8 mouse cellular contexts compared by ENCODE assay signal in genomic region chr7:66661572-66661971, GRCm38 (mm10). TPM values are rescaled to one million over a fixed set of nuclear protein-coding genes. Genes with fewer than 3 reads are reported as not detected.
DNase-seq lines count a peak whose midpoint lies in the region; ATAC-seq and TF ChIP-seq lines count a peak whose summit lies in the region.

No protein-coding gene starts in this region.

- H3ac ChIP-seq in C2C12 (ENCODE audit: control insufficient read depth, insufficient read length, low read depth), result no peak overlapping the region

- H3K9me3 ChIP-seq in embryonic facial prominence, embryonic 15.5 days (replicated peaks), result no peaks in the 10 kb centered on the region
- H3K9me3 ChIP-seq in limb, embryonic 15.5 days, result no peaks in the 10 kb centered on the region

- no peaks in the 10 kb centered on the region for H3K79me3 ChIP-seq in C2C12 (ENCODE audit: low read depth)

- H3K4me2 ChIP-seq in embryonic facial prominence, embryonic 15.5 days (replicated peaks), result peak overlapping the region; percentile 42
- H3K4me2 ChIP-seq in limb, embryonic 15.5 days, result peak overlapping the region; percentile 29; the same call in 1 of the 2 replicates

- WGBS in bone marrow, adult 2 months, result 9% methylated on average over 8 of the region's 8 CpGs
- 12% methylated on average over 8 of the region's 8 CpGs for WGBS in embryonic facial prominence, embryonic 15.5 days
- whole genome bisulfite sequencing in limb, embryonic 15.5 days, result 21% methylated on average over 8 of the region's 8 CpGs

- ATAC-seq in embryonic facial prominence, embryonic 15.5 days (ENCODE audit: insufficient number of reproducible peaks, low FRiP score, low TSS enrichment, low read depth), result no peak
- ATAC-seq in limb, embryonic 15.5 days (ENCODE audit: insufficient number of reproducible peaks, low FRiP score, low TSS enrichment, low read depth), result no peak

- H3K4me1 ChIP-seq in bone marrow, adult 2 months (ENCODE audit: control insufficient read depth, insufficient read depth, low read length), result peaks cover 1% of the 10 kb centered on the region; the same call in 1 of the 2 replicates
- 0 out of 2 replicates have a peak, but pooled peaks cover 8% of the 10 kb centered on the region for H3K4me1 ChIP-seq in embryonic facial prominence, embryonic 15.5 days
- no peaks in the 10 kb centered on the region for H3K4me1 ChIP-seq in limb, embryonic 15.5 days

- H3K4me3 ChIP-seq in C2C12 (ENCODE audit: insufficient read depth, poor library complexity, severe bottlenecking), result no peak overlapping the region
- peak overlapping the region; percentile 61 for H3K4me3 ChIP-seq in bone marrow, adult 2 months (replicated peaks; ENCODE audit: control insufficient read depth, low read depth, low read length)
- peak overlapping the region; percentile 29 for H3K4me3 ChIP-seq in embryonic facial prominence, embryonic 15.5 days (replicated peaks)
- peak overlapping the region; percentile 19 for H3K4me3 ChIP-seq in limb, embryonic 15.5 days

- peak; percentile 20 for TF ChIP-seq CTCF in C2C12 (IDR thresholded peaks at IDR 0.05; ENCODE audit: control insufficient read depth, insufficient read depth, insufficient read length)
- peak; percentile 33 for TF ChIP-seq CTCF in bone marrow, adult 2 months (IDR thresholded peaks at IDR 0.05; ENCODE audit: control insufficient read depth, insufficient read depth, low read length)

- H3K36me3 ChIP-seq in C2C12 (ENCODE audit: control insufficient read depth, insufficient read depth), result peaks cover 9% of the 10 kb centered on the region
- peaks cover 17% of the 10 kb centered on the region for H3K36me3 ChIP-seq in embryonic facial prominence, embryonic 15.5 days
- peaks cover 27% of the 10 kb centered on the region for H3K36me3 ChIP-seq in limb, embryonic 15.5 days

- no peak overlapping the region for H3K27ac ChIP-seq in bone marrow, adult 2 months (ENCODE audit: control insufficient read depth, insufficient read depth, low read depth, low read length, poor library complexity)
- H3K27ac ChIP-seq in embryonic facial prominence, embryonic 15.5 days (replicated peaks), result no peak overlapping the region
- H3K27ac ChIP-seq in limb, embryonic 15.5 days, result no peak overlapping the region

- peak; percentile 80 for DNase-seq in heart, adult 8-10 months (ENCODE audit: low spot score)
- peak; percentile 89 for DNase-seq in kidney, adult 9 months
- DNase-seq in monocyte, adult 2 months (ENCODE audit: low read depth in 1 of 2, low spot score in 2 of 2), result peak; percentile 5 to 65
- peak; percentile 65 to 84 for DNase-seq in spleen, postnatal 4 days (ENCODE audit: low spot score in 2 of 2)

- H3K9ac ChIP-seq in embryonic facial prominence, embryonic 15.5 days, result no peak overlapping the region
- no peak overlapping the region for H3K9ac ChIP-seq in limb, embryonic 15.5 days

- TF ChIP-seq POLR2A in bone marrow, adult 2 months (IDR thresholded peaks at IDR 0.05; ENCODE audit: borderline replicate concordance, control insufficient read depth, low read depth, low read length), result no peak

- no peaks in the 10 kb centered on the region for H3K79me2 ChIP-seq in C2C12 (ENCODE audit: control insufficient read depth, insufficient read depth)

- H3K27me3 ChIP-seq in C2C12 (ENCODE audit: control insufficient read depth, insufficient read depth, insufficient read length), result no peaks in the 10 kb centered on the region
- H3K27me3 ChIP-seq in embryonic facial prominence, embryonic 15.5 days, result no peaks in the 10 kb centered on the region
- no peaks in the 10 kb centered on the region for H3K27me3 ChIP-seq in limb, embryonic 15.5 days

TF ChIP-seq in C2C12, 6 proteins besides CTCF, POLR2A, EP300 and RAD21:
- no peak for TF ChIP-seq CEBPB (IDR thresholded peaks at IDR 0.05; ENCODE audit: low read depth)
- TF ChIP-seq MAX (IDR thresholded peaks at IDR 0.05), result no peak
- TF ChIP-seq MYOD1 (IDR thresholded peaks at IDR 0.05; ENCODE audit: control insufficient read depth, insufficient read length, low read depth), result no peak
- no peak for TF ChIP-seq MYOG (IDR thresholded peaks at IDR 0.05; ENCODE audit: control insufficient read depth, extremely low read depth, insufficient read length)
- no peak for TF ChIP-seq FOSL1 (IDR thresholded peaks at IDR 0.05; ENCODE audit: insufficient read depth, low read length, poor library complexity, severe bottlenecking)
- no peak for TF ChIP-seq USF1 (IDR thresholded peaks at IDR 0.05; ENCODE audit: low read depth)

RNA-seq across cellular contexts. Expression of gene Asb7, which starts 27.8 kb away (rescaled TPM):
- 3.9 TPM for polyA plus RNA-seq in C2C12 (2012; fragmentation: generic; extraction: Trizol)
- 7.6 and 9.9 TPM in 2 replicates for polyA plus RNA-seq in bone marrow, adult 2 months (2011; ENCODE audit: insufficient read depth, insufficient read length, low replicate concordance, missing spikeins)
- polyA plus RNA-seq in embryonic facial prominence, embryonic 15.5 days (2015; fragmentation: Nextera tagmentation; extraction: Ambion mirVana), result 15.8 and 17.3 TPM in 2 replicates
- total RNA-seq in heart, adult 8-10 months (2022), result 1 to 10 TPM; 7.0 to 9.9 (median 7.6) TPM
- polyA plus RNA-seq in limb, embryonic 15.5 days (2015; fragmentation: Nextera tagmentation; extraction: Ambion mirVana), result 12.8 and 14.6 TPM in 2 replicates

RNA-seq across cellular contexts. Expression of gene Lins1, which starts 28.1 kb away (rescaled TPM):
- polyA plus RNA-seq in C2C12 (2012; fragmentation: generic; extraction: Trizol), result 5.4 TPM
- 3.9 and 6.0 TPM in 2 replicates for polyA plus RNA-seq in bone marrow, adult 2 months (2011; ENCODE audit: insufficient read depth, insufficient read length, low replicate concordance, missing spikeins)
- polyA plus RNA-seq in embryonic facial prominence, embryonic 15.5 days (2015; fragmentation: Nextera tagmentation; extraction: Ambion mirVana), result 18.8 and 24.1 TPM in 2 replicates
- total RNA-seq in heart, adult 8-10 months (2022), result 1 to 10 TPM; 3.0 to 4.1 (median 3.5) TPM
- 18.7 and 18.9 TPM in 2 replicates for polyA plus RNA-seq in limb, embryonic 15.5 days (2015; fragmentation: Nextera tagmentation; extraction: Ambion mirVana)

Comparison
In these comparisons a context has a peak if more than half of its experiments do, and no peak if none do; other contexts are left out.
1. DNase-seq: peak in every context shown above with its lines; median percentile 89 in kidney, adult 9 months; 80 in heart, adult 8-10 months; 74 in spleen, postnatal 4 days; 35 in monocyte, adult 2 months.